Mouse (Mus musculus) thymus, adult 2 months (tissue): ENCODE results near the gene Mrpl34.

ENCODE experiments used
- CTCF ChIP-seq: fragments of 200-500 bp; IDR thresholded peaks from 2 replicates; pipeline ENCODE4 v1.5.1; 2012; ENCODE audit warnings: mild to moderate bottlenecking, control low read depth, low read length, moderate library complexity, borderline replicate concordance; ENCODE audit not compliant: control insufficient read depth, poor library complexity, insufficient read depth; ENCODE audit errors: extremely low read depth
- POLR2A ChIP-seq: fragments of 200-500 bp; IDR thresholded peaks from 2 replicates; pipeline ENCODE4 v1.6.1; 2012; ENCODE audit warnings: mild to moderate bottlenecking, low read length, control low read depth, moderate library complexity; ENCODE audit not compliant: control insufficient read depth, poor library complexity, insufficient read depth; ENCODE audit errors: extremely low read depth

DNA sequence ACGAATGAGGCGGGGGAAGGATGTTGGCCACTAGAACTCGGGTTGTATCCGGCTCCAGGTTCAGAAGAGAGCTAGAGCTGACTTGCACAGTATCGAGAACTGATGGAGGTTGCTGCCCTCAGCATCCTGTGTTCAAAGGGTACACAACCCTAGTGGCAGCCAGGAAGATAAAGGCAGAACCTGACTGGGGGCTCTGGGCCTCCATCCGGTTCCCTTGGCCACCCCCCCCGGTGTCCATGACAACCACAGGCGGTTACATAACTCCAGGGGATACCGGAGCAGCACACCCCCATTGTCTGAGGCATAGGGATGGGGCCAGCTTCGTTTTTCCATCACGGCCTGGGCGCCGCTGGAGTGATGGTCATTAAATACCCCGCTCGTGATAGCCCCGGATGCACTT is 2.0 kb upstream of the Mrpl34 start:
- TF ChIP-seq CTCF (peak; percentile 52; the same call in 1 of the 2 replicates), POLR2A (peak; percentile 22; the same call in 1 of the 2 replicates)
